Mouse (Mus musculus) layer of hippocampus, postnatal 25 days (tissue): ENCODE measurements around the gene Gm13288. TPM values are rescaled to one million over a fixed set of nuclear protein-coding genes. Genes with fewer than 3 reads are reported as not detected.
"Not testable (repeated sequence)": the region's sequence is repeated elsewhere in the genome, so short reads cannot be mapped to it uniquely, and the experiment has no call there.

ENCODE experiments used
- DNase-seq, 2 experiments: peaks; one replicate each; pipeline ENCODE4 v3.0.0; 2022; ENCODE audit warnings: mixed read lengths in 2 of 2, low spot score in 1 of 2; ENCODE audit errors: extremely low spot score in 1 of 2
- total RNA-seq, 2 experiments: library from RNA; stranded (reverse); gene quantifications; 2 replicates each; pipeline ENCODE4 v1.2.3; 2021

Gm13288 gene
- total RNA-seq, result not detected

- DNase-seq, result not testable (repeated sequence)
Measured at GRCm38 (mm10) chr4:88805231-88805630, at the start of gene Gm13288. Gene Gm13288 (plus strand): TSS chr4:88805531.

- not testable (repeated sequence) for DNase-seq
Measured at GRCm38 (mm10) chr4:88756581-88757513, 48.5 kb upstream of the Gm13288 start.

- DNase-seq, result peak; percentile 81 to 99
Measured at GRCm38 (mm10) chr4:88757628-88758031, 47.7 kb upstream of the Gm13288 start.

GRCm38 (mm10) chr4:88758751-88759150 lies 46.6 kb upstream of the Gm13288 start:
- not testable (repeated sequence) for DNase-seq

- DNase-seq, result peak; percentile 12 to 16
Measured at GRCm38 (mm10) chr4:88759610-88760268, 45.6 kb upstream of the Gm13288 start, which contains the start of gene Gm13283. Gene Gm13283 (plus strand): TSS chr4:88760119.

GRCm38 (mm10) chr4:88760431-88760830 lies 44.9 kb upstream of the Gm13288 start:
- DNase-seq, result peak; percentile 25 to 34

- peak; percentile 61 to 72 for DNase-seq
Measured at GRCm38 (mm10) chr4:88761776-88762175, 43.6 kb upstream of the Gm13288 start.

GRCm38 (mm10) chr4:88762341-88762740 lies 43.0 kb upstream of the Gm13288 start:
- DNase-seq, result peak in 1 of 2 experiments; percentile 15

- DNase-seq, result peak; percentile 8 to 18
Measured at GRCm38 (mm10) chr4:88763384-88764018, 41.8 kb upstream of the Gm13288 start.

GRCm38 (mm10) chr4:88773534-88773933 lies 31.8 kb upstream of the Gm13288 start, which contains the start of gene Gm13290:
Gene Gm13290 (plus strand): TSS chr4:88773834.
- not testable (repeated sequence) for DNase-seq

- not testable (repeated sequence) for DNase-seq
Measured at GRCm38 (mm10) chr4:88776622-88777021, 28.7 kb upstream of the Gm13288 start, which contains the start of gene Gm13289. Gene Gm13289 (plus strand): TSS chr4:88776922.

- DNase-seq, result not testable (repeated sequence)
Measured at GRCm38 (mm10) chr4:88779550-88779949, 25.8 kb upstream of the Gm13288 start, which contains the start of gene Gm13272. Gene Gm13272 (plus strand): TSS chr4:88779850.

GRCm38 (mm10) chr4:88780320-88780719 lies 25.0 kb upstream of the Gm13288 start:
- not testable (repeated sequence) for DNase-seq

GRCm38 (mm10) chr4:88781831-88782230 lies 23.5 kb upstream of the Gm13288 start, which contains the start of gene Ifnz:
Gene Ifnz (plus strand): TSS chr4:88782131.
- DNase-seq, result not testable (repeated sequence)

- DNase-seq, result not testable (repeated sequence)
Measured at GRCm38 (mm10) chr4:88782335-88782734, 23.0 kb upstream of the Gm13288 start.

GRCm38 (mm10) chr4:88785409-88785808 lies 19.9 kb upstream of the Gm13288 start, which contains the start of gene Gm13276:
Gene Gm13276 (plus strand): TSS chr4:88785709.
- not testable (repeated sequence) for DNase-seq

GRCm38 (mm10) chr4:88788402-88788801 lies 16.9 kb upstream of the Gm13288 start, which contains the start of gene Gm13277:
Gene Gm13277 (plus strand): TSS chr4:88788632.
- peak; percentile 13 to 53 for DNase-seq

- not testable (repeated sequence) for DNase-seq
Measured at GRCm38 (mm10) chr4:88791250-88791649, 14.1 kb upstream of the Gm13288 start, which contains the start of gene Gm13278. Gene Gm13278 (plus strand): TSS chr4:88791550.

GRCm38 (mm10) chr4:88793936-88794675 lies 11.2 kb upstream of the Gm13288 start, which contains the start of gene Gm13275:
Gene Gm13275 (plus strand): TSS chr4:88794487.
- peak; percentile 56 to 73 for DNase-seq
